Mouse (Mus musculus): ENCODE measurements around the gene 4921501E09Rik. TPM values are rescaled to one million over a fixed set of nuclear protein-coding genes. Genes with fewer than 3 reads are reported as not detected.
"Not testable (repeated sequence)": the region's sequence is repeated elsewhere in the genome, so short reads cannot be mapped to it uniquely, and the experiment has no call there.

Gene 4921501E09Rik
- not detected for total RNA-seq (2021)

GRCm38 (mm10) chr17:33067958-33068357 lies at the start of gene 4921501E09Rik:
Gene 4921501E09Rik, minus strand, starts transcription at chr17:33068058.
- DNase-seq (ENCODE audit: extremely low spot score in 1 of 2, low spot score in 1 of 2): no peak

DNA sequence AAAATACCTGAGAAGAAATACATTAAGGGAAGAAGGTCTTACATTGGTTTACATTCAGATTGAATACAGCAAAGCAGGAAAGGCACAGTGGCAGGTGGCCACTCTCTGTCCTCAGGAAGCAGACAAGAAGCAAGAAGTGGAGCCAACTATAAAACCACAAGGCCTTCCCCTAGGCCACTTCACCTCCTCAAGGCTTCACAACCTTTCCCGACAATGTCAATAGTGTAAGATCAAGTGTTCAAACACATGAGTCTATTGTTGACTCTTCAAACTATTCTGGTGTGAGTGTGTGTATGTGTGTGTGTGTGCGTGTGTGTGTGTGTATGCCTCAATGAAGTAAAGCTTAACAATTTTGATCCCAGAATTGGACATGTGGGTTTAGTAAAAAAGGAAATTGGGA lies 29.5 kb upstream of the 4921501E09Rik start:
- DNase-seq (ENCODE audit: extremely low spot score in 1 of 2, low spot score in 1 of 2): no peak

DNA sequence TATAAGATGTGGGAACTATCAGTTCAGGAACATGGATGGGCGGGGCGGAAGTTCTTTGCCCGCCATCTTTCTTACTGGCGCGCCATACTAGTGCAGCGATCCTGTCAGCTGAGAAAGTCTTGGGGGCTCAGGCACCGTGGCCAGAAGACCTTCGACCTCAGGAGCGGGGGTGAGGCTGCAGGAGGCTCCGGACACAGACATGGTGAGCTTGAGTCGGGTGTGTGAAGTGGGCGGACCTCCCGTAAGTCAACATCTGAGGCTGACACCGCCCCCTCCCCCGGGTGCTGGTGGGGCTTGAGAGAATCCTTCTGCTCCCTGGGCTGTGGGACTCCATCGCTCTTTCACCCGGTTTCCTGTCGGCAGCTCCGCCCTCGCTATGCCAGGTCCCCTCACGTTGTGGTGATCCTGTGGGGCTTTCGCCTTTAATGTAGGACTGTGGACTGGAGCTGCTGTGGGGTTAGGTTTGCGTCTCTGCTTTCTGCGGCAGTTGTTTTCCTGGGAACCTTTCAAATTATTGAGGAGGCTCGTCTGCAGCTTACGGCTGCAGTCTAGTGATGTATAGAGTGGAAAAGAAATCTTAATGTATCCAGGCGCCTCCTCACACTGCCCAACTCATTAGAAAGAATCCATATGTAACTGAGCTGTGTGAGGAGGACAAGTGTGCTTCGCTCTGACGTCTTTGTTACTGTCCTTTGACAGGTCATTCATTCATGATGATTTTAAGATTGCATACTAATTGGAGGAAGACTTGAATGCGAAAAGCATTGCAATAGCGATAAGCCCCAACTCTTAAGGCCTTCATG lies 24.7 kb upstream of the 4921501E09Rik start:
- peak; percentile 70 to 73 for DNase-seq (ENCODE audit: extremely low spot score in 1 of 2, low spot score in 1 of 2)

GRCm38 (mm10) chr17:33091630-33092029 lies 23.8 kb upstream of the 4921501E09Rik start:
- no peak for DNase-seq (ENCODE audit: extremely low spot score in 1 of 2, low spot score in 1 of 2)

- DNase-seq (ENCODE audit: extremely low spot score in 1 of 2, low spot score in 1 of 2): peak; percentile 84 to 90
These were observed 21.5 kb upstream of the 4921501E09Rik start, which contains the start of gene Zfp563 for GRCm38 (mm10) chr17:33089220-33089949. Gene Zfp563, plus strand, starts transcription at chr17:33089310.

DNA sequence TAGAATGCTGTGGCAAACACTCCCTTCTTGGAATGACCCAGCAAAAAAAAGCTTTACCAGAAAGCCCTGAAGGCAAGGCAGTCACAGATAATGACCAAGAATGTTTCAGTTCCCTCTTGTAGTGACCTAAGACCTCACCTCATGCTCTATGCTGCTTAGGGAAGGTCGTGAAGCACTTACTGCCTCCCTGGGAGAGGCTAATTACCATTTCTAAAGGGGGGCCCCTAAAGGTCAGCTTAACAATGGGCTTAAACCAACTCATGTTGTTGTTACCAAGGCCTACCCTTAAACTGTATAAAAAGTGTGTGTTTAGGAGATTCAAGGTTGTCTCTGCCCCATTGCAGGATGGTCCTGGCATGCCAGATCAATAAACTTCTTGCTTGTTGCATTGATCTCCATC lies 4.9 kb downstream of the 4921501E09Rik start:
- DNase-seq (ENCODE audit: extremely low spot score in 1 of 2, low spot score in 1 of 2): no peak

GRCm38 (mm10) chr17:33058791-33059190 lies 9.1 kb downstream of the 4921501E09Rik start:
- DNase-seq (ENCODE audit: extremely low spot score in 1 of 2, low spot score in 1 of 2): no peak

DNA sequence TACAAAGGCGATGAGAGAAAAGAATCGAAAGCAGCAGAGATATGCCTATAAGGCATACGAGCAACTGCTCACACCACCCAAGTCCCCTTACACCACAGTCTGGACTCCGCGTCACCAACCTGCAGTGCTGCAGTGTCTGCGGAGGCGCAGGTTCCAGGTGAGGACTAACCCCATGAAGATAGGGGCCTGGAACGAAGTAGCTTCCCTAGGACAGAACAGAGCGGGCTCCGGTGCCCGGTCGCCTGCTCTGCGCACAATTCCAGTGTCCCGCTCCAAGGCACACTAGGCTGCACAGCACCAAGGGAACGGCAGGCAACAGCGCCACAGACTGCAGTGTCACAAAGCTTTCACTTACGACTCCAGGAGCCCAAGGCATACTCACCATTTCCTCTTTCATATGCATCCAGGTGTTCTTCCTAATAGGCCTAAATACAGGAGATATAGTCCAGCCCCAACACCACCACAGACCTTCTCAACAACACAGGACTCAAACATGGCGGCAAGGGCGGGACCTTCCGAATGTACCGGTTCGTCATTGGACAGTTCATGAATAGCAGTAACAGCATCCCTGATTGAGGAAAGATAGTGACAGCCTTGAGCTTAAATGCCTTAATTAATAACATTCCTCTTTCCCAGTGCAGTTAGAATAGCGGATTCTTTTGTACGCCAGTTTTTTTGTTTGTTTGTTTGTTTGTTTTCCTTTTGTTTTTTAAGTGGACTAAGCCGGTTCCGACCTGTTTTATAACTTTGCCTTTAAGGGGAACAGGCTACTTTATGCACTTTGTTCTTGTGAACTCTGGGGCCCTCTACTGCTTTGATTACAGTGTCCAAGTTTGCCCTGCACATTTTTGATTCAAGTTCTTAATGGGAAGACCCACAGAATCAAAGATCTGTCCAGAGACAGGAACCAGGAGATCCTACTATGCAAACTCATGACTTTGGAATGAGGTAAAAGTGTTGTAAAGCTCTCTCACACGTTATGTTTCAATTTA lies 34.7 kb downstream of the 4921501E09Rik start, which contains the start of gene Zfp763:
TSS of gene Zfp763 (minus strand) at position 503 of the 992 bp plus-strand sequence.
- DNase-seq (ENCODE audit: extremely low spot score in 1 of 2, low spot score in 1 of 2): peak; percentile 52 to 54

GRCm38 (mm10) chr17:33032376-33032775 lies 35.5 kb downstream of the 4921501E09Rik start:
- no peak for DNase-seq (ENCODE audit: extremely low spot score in 1 of 2, low spot score in 1 of 2)

DNA sequence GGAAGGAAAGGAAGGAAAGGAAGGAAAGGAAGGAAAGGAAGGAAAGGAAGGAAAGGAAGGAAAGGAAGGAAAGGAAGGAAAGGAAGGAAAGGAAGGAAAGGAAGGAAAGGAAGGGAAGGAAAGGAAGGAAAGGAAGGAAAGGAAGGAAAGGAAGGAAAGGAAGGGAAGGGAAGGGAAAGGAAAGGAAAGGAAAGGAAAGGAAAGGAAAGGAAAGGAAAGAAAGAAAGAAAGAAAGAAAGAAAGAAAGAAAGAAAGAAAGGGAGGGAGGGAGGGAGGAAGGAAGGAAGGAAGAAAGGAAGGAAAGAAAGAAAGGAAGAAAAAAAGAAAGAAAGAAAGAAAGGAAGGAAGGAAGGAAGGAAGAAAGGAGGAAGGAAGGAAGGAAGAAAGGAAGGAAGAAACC lies 47.4 kb downstream of the 4921501E09Rik start:
- not testable (repeated sequence) for DNase-seq (ENCODE audit: extremely low spot score in 1 of 2, low spot score in 1 of 2)

Other genes with a start within 250 kb of the 4921501E09Rik start
- 10 to 100 TPM; 29.0 to 29.2 TPM for gene Zfp799, start 237.8 kb downstream of the 4921501E09Rik start, total RNA-seq (2021)
- 10 to 100 TPM in 1 of 2 experiments, 1 to 10 TPM in 1; 9.9 to 10.5 TPM for gene Zfp870, start 176.4 kb downstream of the 4921501E09Rik start, total RNA-seq (2021)
- 1 to 10 TPM; 4.6 to 5.3 TPM for gene Cyp4f14, start 150.7 kb downstream of the 4921501E09Rik start, total RNA-seq (2021)
- 10 to 100 TPM; 16.6 to 28.0 TPM for gene Cyp4f13, start 120.7 kb downstream of the 4921501E09Rik start, total RNA-seq (2021)
- 1 to 10 TPM; 3.4 to 4.9 TPM for gene Zfp472, start 102.2 kb downstream of the 4921501E09Rik start, total RNA-seq (2021)
- gene Zfp952, start 74.9 kb downstream of the 4921501E09Rik start, total RNA-seq (2021): 10 to 100 TPM; 17.2 to 17.8 TPM
- 10 to 100 TPM; 19.9 to 22.4 TPM for gene Zfp763, start 34.7 kb downstream of the 4921501E09Rik start, total RNA-seq (2021)
- 10 to 100 TPM; 17.9 to 21.8 TPM for gene Zfp563, start 21.3 kb upstream of the 4921501E09Rik start, total RNA-seq (2021)
- gene Morc2b, start 71.6 kb upstream of the 4921501E09Rik start, total RNA-seq (2021): 1 to 10 TPM; 2.4 to 3.3 TPM
- gene Olfr55, start 100.4 kb upstream of the 4921501E09Rik start, total RNA-seq (2021): not detected
- not detected for gene Olfr239, start 123.2 kb upstream of the 4921501E09Rik start, total RNA-seq (2021)
- gene Olfr1564, start 153.6 kb upstream of the 4921501E09Rik start, total RNA-seq (2021): under 1 TPM; 0.34 to 0.96 TPM
- 10 to 100 TPM; 11.3 to 13.1 TPM for gene Zfp955a, start 187.1 kb upstream of the 4921501E09Rik start, total RNA-seq (2021)
- gene Olfr63, start 196.6 kb upstream of the 4921501E09Rik start, total RNA-seq (2021): not detected
- gene Zfp955b, start 221.5 kb upstream of the 4921501E09Rik start, total RNA-seq (2021): 10 to 100 TPM; 31.3 to 31.6 TPM